Comparison of ENCODE assay signal across 8 mouse cellular contexts in the genomic region with DNA sequence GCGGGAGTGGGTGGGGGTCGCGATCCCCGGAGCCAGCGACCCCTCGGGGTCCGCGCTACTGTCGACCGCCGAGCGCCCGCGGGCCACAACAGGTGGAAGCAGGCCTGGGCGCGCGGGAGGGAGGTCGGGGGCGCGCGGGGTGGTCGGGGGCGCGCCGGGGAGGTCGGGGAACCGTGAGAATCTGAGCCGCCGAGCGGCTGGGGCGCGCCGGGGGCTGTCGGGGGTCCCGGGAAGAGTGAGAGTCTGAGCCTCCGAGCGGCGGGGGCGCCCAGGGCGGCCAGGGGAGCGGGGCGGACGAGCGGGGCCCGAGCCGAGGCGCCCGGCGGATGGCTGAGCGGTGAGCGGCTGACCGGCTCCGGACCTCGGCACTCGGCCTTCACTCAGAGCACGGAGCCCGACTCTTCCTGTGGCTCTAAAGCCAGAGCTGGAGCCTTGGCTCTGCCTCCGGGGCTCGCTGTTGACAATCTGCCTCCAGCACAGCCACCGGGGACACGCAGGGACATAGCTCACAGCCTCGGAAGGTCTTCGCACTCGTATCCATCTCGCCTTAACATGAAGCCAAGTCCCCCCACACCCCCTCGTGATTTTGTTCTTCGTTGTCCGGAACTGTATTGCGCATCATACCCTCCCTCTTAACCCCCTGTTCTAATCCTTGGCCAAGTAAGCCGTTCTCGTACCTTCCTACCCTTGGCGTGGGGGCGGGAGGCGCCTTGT. TPM values are rescaled to one million over a fixed set of nuclear protein-coding genes. Genes with fewer than 3 reads are reported as not detected.
A peak's percentile ranks its signal among the peaks of the same experiment; 100 is the strongest.
DNase-seq lines count a peak whose midpoint lies in the region; ATAC-seq and TF ChIP-seq lines count a peak whose summit lies in the region.

No protein-coding gene starts in this region.

- peak overlapping the region; percentile 46 for H3K27ac ChIP-seq in ES-E14 (ENCODE audit: insufficient read depth, low read depth, low read length, poor library complexity, severe bottlenecking)
- no peak overlapping the region for H3K27ac ChIP-seq in forebrain, embryonic 13.5 days
- peak overlapping the region; percentile 63 for H3K27ac ChIP-seq in lung, embryonic 14.5 days (ENCODE audit: low read depth)
- H3K27ac ChIP-seq in neural tube, embryonic 15.5 days (replicated peaks) = no peak overlapping the region

- H3K4me1 ChIP-seq in ES-E14 (ENCODE audit: control insufficient read depth in 2 of 2, insufficient read depth in 2 of 2, low read length in 2 of 2, poor library complexity in 1 of 2) = peaks cover 7 to 11% of the 10 kb centered on the region in 2 experiments
- peaks cover 17% of the 10 kb centered on the region for H3K4me1 ChIP-seq in forebrain, embryonic 13.5 days
- H3K4me1 ChIP-seq in lung, embryonic 14.5 days (ENCODE audit: insufficient read depth) = no peaks in the 10 kb centered on the region
- peaks cover 20% of the 10 kb centered on the region for H3K4me1 ChIP-seq in neural tube, embryonic 15.5 days

- H3K4me2 ChIP-seq in forebrain, embryonic 13.5 days = peak overlapping the region; percentile 94
- H3K4me2 ChIP-seq in lung, embryonic 14.5 days = peak overlapping the region; percentile 93
- peak overlapping the region; percentile 97 for H3K4me2 ChIP-seq in neural tube, embryonic 15.5 days

- no peaks in the 10 kb centered on the region for H3K9me3 ChIP-seq in ES-E14 (ENCODE audit: control insufficient read depth, insufficient read depth, low read depth, low read length)
- no peaks in the 10 kb centered on the region for H3K9me3 ChIP-seq in forebrain, embryonic 13.5 days (replicated peaks)
- no peaks in the 10 kb centered on the region for H3K9me3 ChIP-seq in lung, embryonic 14.5 days (ENCODE audit: low read depth, low read length)
- H3K9me3 ChIP-seq in neural tube, embryonic 15.5 days (replicated peaks) = no peaks in the 10 kb centered on the region

- H3K36me3 ChIP-seq in ES-E14 (ENCODE audit: control insufficient read depth, insufficient read depth, low read length, poor library complexity, severe bottlenecking) = no peaks in the 10 kb centered on the region
- no peaks in the 10 kb centered on the region for H3K36me3 ChIP-seq in forebrain, embryonic 13.5 days (ENCODE audit: poor library complexity, severe bottlenecking)
- H3K36me3 ChIP-seq in lung, embryonic 14.5 days (ENCODE audit: insufficient read depth) = no peaks in the 10 kb centered on the region
- no peaks in the 10 kb centered on the region for H3K36me3 ChIP-seq in neural tube, embryonic 15.5 days

- in situ Hi-C loops in ES-E14 (cut with MboI; ENCODE audit: low sequenced_read_pairs in 2 of 2, unreplicated experiment in 2 of 2) = no loop called here

- no peak for TF ChIP-seq CTCF in lung, embryonic 14.5 days (IDR thresholded peaks at IDR 0.05; ENCODE audit: low read depth)

- peaks cover 50% of the 10 kb centered on the region for H3K27me3 ChIP-seq in forebrain, embryonic 13.5 days
- H3K27me3 ChIP-seq in lung, embryonic 14.5 days (ENCODE audit: insufficient read depth, low read length) = peaks cover 35% of the 10 kb centered on the region
- H3K27me3 ChIP-seq in neural tube, embryonic 15.5 days (replicated peaks) = peaks cover 34% of the 10 kb centered on the region

- peak overlapping the region; percentile 95 to 96 for H3K4me3 ChIP-seq in ES-E14 (ENCODE audit: insufficient read depth in 1 of 2, low read depth in 1 of 2, low read length in 2 of 2, poor library complexity in 1 of 2, severe bottlenecking in 1 of 2)
- H3K4me3 ChIP-seq in forebrain, embryonic 13.5 days = peak overlapping the region; percentile 68
- peak overlapping the region; percentile 72 for H3K4me3 ChIP-seq in lung, embryonic 14.5 days (ENCODE audit: low read depth, low read length)
- peak overlapping the region; percentile 67 for H3K4me3 ChIP-seq in neural tube, embryonic 15.5 days (replicated peaks)

- under 1% methylated on average over 55 of the region's 74 CpGs for WGBS in forebrain, embryonic 13.5 days
- WGBS in lung, embryonic 14.5 days = under 1% methylated on average over 60 of the region's 74 CpGs
- under 1% methylated on average over 48 of the region's 74 CpGs for whole genome bisulfite sequencing in neural tube, embryonic 15.5 days

- ATAC-seq in forebrain, embryonic 13.5 days = peak; percentile 75
- ATAC-seq in lung, embryonic 14.5 days (ENCODE audit: insufficient read depth) = peak; percentile 65
- ATAC-seq in neural tube, embryonic 15.5 days (ENCODE audit: low FRiP score) = peak; percentile 69

- no peak for DNase-seq in ES-E14 (ENCODE audit: low read depth, low spot score)
- peak; percentile 60 for DNase-seq in cerebellum, adult 11 months
- DNase-seq in heart, postnatal 14 days = peak; percentile 52 to 57
- DNase-seq in kidney, postnatal 4 days = peak; percentile 53 to 72
- peak; percentile 70 for DNase-seq in lung, embryonic 14.5 days
- DNase-seq in urinary bladder, postnatal 14 days (ENCODE audit: low spot score) = peak; percentile 50

- intact Hi-C loops in heart, postnatal 14 days (cut with DNase I) = no loop called here

- H3K9ac ChIP-seq in ES-E14 (ENCODE audit: insufficient read depth, low read depth, low read length, poor library complexity, severe bottlenecking) = peak overlapping the region; percentile 89
- H3K9ac ChIP-seq in forebrain, embryonic 13.5 days = peak overlapping the region; percentile 66
- peak overlapping the region; percentile 63 for H3K9ac ChIP-seq in lung, embryonic 14.5 days
- peak overlapping the region; percentile 53 for H3K9ac ChIP-seq in neural tube, embryonic 15.5 days (replicated peaks)

TF ChIP-seq in ES-E14, 5 proteins besides CTCF, POLR2A, EP300 and RAD21:
- no peak for TF ChIP-seq ZC3H11A (IDR thresholded peaks at IDR 0.05; ENCODE audit: borderline replicate concordance, low read depth, low read length)
- no peak for TF ChIP-seq ZNF384 (IDR thresholded peaks at IDR 0.05; ENCODE audit: low read depth, low read length)
- TF ChIP-seq MAFK (IDR thresholded peaks at IDR 0.05; ENCODE audit: insufficient read depth, low read depth, low read length) = no peak
- no peak for TF ChIP-seq CHD2 (IDR thresholded peaks at IDR 0.05; ENCODE audit: low read depth, low read length)
- no peak for TF ChIP-seq HCFC1 (IDR thresholded peaks at IDR 0.05; ENCODE audit: borderline replicate concordance, insufficient read depth, low read length)
TF ChIP-seq in ES-E14: peak in this region for 0.

RNA-seq across cellular contexts. Expression of a gene that starts 1.0 kb away (rescaled TPM):
- 35.2 and 49.6 TPM in 2 replicates for total RNA-seq in ES-E14 (2012; rRNA removed)
- polyA plus RNA-seq in forebrain, embryonic 13.5 days (2015; fragmentation: Nextera tagmentation; extraction: Ambion mirVana) = 4.1 and 4.4 TPM in 2 replicates
- total RNA-seq in heart, postnatal 14 days (2021) = 10 to 100 TPM; 17.4 to 20.9 TPM
- 9.3 and 9.5 TPM in 2 replicates for polyA plus RNA-seq in lung, embryonic 14.5 days (2014; fragmentation: Nextera tagmentation; extraction: Ambion mirVana)
- 13.9 and 17.9 TPM in 2 replicates for polyA plus RNA-seq in neural tube, embryonic 15.5 days (2015; fragmentation: Nextera tagmentation; extraction: Ambion mirVana)

Comparison
In these comparisons a context has a peak if more than half of its experiments do, and no peak if none do; other contexts are left out.
1. H3K27ac ChIP-seq: peak in ES-E14 (single experiment) and lung, embryonic 14.5 days (single experiment); none in forebrain, embryonic 13.5 days (single experiment) and neural tube, embryonic 15.5 days (single experiment).
2. Peak in every context shown above with its lines, with median percentiles within 50 percentile points of each other: H3K4me3 ChIP-seq, H3K9ac ChIP-seq, ATAC-seq and H3K4me2 ChIP-seq.